Mouse (Mus musculus): ENCODE data around the gene Cxcr4. TPM values are rescaled to one million over a fixed set of nuclear protein-coding genes. Genes with fewer than 3 reads are reported as not detected.
A peak's percentile ranks its signal among the peaks of the same experiment; 100 is the strongest.
"Not testable (repeated sequence)": the region's sequence is repeated elsewhere in the genome, so short reads cannot be mapped to it uniquely, and the experiment has no call there.

Gene Cxcr4
- total RNA-seq, 1 experiment from 2014 or later = 110 TPM

DNA sequence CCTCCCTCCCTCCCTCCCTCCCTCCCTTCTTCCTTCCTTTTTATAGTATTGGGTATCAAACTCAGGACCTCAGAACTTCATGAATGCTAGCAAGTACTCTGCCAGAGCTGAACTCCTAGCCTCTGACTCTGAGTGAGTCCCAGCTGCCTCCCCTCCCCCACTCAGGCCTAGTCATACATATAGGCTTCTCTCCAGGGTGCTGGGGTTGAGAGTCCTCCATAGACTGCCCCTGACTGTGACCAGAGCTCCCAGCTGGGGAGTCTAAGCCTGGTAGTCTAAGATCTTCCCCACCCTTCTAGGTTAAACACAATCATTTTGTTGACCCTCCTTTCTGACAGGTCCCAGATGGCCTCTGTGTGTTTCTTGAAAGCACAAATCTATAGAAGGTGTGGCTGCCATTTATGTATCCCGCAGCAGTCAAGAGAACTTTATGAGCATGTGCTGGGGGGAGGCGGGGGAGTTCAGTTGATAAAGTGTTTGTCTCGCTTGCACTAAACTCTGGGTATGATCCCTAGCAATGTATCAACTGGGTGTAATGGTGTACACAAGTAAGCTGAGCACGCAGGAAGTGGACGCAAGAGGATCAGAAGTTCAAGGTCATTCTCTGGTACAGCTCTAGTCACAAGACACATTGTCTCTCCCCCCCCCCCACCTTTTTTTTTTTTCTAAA, 10.1 kb upstream of the Cxcr4 start:
- no peak for ATAC-seq (replicated peaks; ENCODE audit: low read depth, poor library complexity, severe bottlenecking)

DNA sequence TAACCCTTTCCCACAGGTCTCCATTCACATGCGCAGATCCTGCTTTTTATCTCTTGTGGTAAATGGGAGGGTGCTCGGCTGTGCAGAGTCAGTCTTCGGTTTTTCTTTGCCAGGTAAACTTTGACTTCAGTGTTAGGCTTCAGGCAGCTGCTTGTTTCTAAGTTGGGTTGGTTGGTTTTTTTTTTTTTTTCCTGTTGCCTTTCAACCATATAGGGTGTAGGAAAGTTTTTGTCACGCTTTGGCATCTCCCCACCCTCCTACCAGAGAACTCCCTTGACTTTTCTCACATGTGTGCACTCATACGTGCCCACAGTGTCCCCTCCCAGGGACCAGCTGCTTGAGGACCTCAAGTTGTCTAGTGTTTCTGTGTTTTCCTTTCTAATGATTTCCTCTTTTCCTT, 9.2 kb upstream of the Cxcr4 start:
- no peak for ATAC-seq (replicated peaks; ENCODE audit: low read depth, poor library complexity, severe bottlenecking)

- no peak for ATAC-seq (replicated peaks; ENCODE audit: low read depth, poor library complexity, severe bottlenecking)
Observed at GRCm38 (mm10) chr1:128600549-128600948, 8.5 kb upstream of the Cxcr4 start.

DNA sequence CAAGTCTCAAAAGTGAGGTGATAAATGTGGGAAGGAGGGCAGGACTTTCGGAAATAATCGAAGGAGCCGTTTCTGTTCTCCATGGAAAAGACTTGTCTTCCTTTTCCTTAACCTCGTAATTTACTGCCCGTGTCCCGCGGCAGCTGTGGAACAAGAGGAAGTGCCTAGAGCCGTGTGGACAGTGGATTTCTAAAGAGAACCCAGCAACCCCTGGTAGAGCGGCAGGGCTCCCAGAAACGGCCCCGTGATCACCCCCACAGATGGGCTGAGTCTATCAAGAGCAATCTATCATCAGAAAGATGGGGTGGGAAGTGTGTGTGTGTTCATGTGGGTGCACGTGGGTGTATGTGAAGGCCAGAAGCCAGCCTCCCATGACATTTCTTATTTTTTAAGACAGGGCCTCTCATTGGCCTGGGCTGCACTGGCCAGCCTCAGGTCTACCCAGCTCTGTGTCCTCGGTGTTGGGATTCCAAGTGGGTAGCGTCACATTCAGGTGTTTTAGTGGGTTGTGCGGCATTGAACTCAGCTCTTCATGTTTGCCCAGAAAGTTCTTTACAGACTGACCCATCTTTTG, 5.2 kb upstream of the Cxcr4 start:
- 0 out of 2 replicates have a peak, but pooled peaks have one; percentile 17 for ATAC-seq (replicated peaks; ENCODE audit: low read depth, poor library complexity, severe bottlenecking)

DNA sequence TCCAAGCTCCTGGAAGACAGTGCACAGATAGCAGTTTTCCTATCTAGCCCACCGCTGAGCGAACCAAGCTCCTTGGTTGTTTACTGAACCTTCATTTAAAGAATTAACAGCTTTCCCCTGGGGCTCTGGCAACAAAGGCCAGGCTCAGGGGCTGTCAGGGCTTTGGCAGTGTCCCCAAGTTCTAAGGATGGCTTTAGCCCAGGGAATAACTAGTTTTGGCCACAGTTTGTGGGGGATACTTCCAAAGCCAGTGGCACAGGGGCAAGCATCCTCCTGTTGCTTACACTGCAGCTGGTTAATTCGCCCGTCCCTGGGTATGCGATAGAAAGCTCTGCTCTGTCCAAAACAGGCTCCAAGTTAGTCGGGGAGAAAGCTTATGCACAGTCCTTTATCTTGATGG, 3.4 kb upstream of the Cxcr4 start:
- ATAC-seq (replicated peaks; ENCODE audit: low read depth, poor library complexity, severe bottlenecking) = no peak

- no peak for ATAC-seq (replicated peaks; ENCODE audit: low read depth, poor library complexity, severe bottlenecking)
Observed at GRCm38 (mm10) chr1:128595105-128595420, 3.0 kb upstream of the Cxcr4 start.

- ATAC-seq (replicated peaks; ENCODE audit: low read depth, poor library complexity, severe bottlenecking) = no peak
Observed at GRCm38 (mm10) chr1:128594353-128595104, 2.4 kb upstream of the Cxcr4 start.

DNA sequence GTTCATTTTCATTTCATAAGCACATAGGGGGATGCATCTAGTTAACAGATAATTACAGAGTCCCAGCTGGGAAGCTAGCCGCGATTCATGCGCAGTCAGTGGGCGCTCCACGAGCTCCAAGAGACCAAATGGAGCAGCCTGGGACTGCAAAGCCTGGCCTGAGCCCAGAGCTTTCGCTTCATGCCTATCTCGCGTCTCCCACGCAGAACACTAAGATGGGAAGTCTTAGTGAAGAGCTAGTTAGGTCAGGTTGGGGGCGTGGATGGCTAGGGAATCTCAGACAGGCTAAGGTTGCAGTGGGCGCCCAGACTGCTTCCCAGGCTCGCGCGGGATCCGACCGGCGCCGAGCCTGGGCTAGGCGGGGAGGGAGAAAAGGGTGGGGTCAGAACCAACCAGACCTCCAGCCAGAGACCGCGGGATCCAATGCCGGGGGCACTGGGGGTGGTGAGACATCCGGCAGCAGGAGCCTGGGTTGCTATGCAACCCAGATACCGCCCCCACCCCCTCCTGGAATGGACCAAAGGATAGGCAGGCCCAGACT, 938 bp upstream of the Cxcr4 start:
- ATAC-seq (replicated peaks; ENCODE audit: low read depth, poor library complexity, severe bottlenecking) = 0 out of 2 replicates have a peak, but pooled peaks have one; percentile 10

GRCm38 (mm10) chr1:128591721-128592210, 327 bp downstream of the Cxcr4 start:
- ATAC-seq (replicated peaks; ENCODE audit: low read depth, poor library complexity, severe bottlenecking) = no peak; the same call in 1 of the 2 replicates

DNA sequence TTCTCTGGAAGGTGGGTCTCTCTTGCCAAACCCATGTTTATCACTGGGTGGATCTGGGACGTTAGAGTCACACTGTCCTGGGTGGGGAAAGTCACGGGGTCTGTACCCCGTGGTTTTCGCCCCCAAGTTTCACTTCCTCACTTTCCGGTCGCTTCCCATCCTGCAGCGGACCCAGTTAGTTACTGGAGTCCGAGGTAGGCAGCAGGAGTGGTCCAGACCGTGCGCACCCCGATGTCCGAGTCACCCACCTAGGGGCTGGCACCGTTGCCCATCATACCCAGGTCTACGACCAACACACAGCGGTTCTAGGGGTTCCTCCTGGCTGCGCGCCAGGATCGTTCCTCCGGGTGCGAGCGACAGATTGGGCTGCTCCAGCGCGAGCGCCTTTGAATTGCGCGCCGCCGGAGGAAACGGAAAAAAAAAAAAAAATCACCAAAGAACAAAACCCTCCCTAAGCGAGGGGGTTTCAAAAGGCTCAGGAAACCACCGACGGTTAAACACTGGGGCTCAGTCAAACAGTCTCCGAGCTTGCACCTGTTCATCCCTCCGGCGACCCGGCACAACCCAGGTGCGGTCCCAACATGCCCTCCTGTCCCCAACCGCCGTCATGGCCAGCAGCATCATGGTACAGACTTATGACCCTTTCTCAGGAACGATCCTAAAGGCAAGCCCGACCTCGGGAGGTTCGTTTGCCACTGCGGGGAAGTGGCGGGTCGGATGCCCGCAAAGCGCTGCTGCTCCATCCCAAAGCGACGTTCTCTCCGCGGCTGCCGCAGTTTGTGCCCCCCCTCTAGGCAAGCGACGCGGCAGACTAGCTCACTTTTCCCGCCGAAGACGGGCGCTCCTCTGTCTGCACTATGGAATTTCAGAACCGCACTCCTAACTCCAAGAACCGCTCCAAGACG, 1.0 kb downstream of the Cxcr4 start:
- peak; percentile 36 for ATAC-seq (replicated peaks; ENCODE audit: low read depth, poor library complexity, severe bottlenecking)

DNA sequence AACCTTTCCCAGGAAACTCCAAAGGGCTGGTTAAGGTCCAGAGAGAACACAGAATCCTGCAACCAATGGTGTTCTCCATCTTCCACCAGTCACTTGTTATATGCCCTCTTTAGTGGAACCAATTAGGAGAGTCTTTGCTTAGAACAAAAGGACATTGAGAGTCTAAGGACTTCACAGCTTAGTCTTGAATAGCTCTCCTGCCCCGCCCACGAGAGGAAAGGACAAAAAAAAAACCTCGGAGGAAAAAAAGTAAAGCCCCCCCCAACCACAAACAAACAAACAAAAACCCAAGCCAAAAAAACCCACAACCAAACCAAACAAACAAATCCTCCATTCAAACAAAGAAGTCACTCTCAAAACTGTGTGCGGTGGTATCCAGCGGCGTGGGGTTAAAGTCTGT, 2.1 kb downstream of the Cxcr4 start:
- no peak for ATAC-seq (replicated peaks; ENCODE audit: low read depth, poor library complexity, severe bottlenecking)

GRCm38 (mm10) chr1:128589488-128589887, 2.6 kb downstream of the Cxcr4 start:
- no peak for ATAC-seq (replicated peaks; ENCODE audit: low read depth, poor library complexity, severe bottlenecking)

DNA sequence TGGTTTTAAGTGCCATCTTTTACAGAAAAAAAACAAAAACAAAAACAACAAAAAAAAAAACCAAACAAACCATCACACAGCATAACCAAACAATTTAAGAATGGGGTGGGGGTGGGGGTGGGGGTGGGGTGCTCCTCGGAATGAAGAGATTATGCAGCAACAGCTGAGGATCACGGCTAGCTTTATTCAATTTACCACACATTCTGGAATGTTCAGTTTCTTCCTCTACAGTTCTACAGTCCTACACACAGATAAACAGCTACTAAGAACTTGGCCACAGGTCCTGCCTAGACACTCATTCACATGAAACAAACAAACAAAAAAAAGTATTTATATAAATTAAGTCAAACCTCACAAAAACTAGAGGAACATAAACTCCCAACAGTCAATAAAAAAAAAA, 3.8 kb downstream of the Cxcr4 start:
- ATAC-seq (replicated peaks; ENCODE audit: low read depth, poor library complexity, severe bottlenecking) = no peak

- ATAC-seq (replicated peaks; ENCODE audit: low read depth, poor library complexity, severe bottlenecking) = no peak
Observed at GRCm38 (mm10) chr1:128586928-128587780, 4.9 kb downstream of the Cxcr4 start.

GRCm38 (mm10) chr1:128586162-128586927, 5.7 kb downstream of the Cxcr4 start:
- ATAC-seq (replicated peaks; ENCODE audit: low read depth, poor library complexity, severe bottlenecking) = no peak

GRCm38 (mm10) chr1:128585396-128586161, 6.5 kb downstream of the Cxcr4 start:
- no peak for ATAC-seq (replicated peaks; ENCODE audit: low read depth, poor library complexity, severe bottlenecking)

DNA sequence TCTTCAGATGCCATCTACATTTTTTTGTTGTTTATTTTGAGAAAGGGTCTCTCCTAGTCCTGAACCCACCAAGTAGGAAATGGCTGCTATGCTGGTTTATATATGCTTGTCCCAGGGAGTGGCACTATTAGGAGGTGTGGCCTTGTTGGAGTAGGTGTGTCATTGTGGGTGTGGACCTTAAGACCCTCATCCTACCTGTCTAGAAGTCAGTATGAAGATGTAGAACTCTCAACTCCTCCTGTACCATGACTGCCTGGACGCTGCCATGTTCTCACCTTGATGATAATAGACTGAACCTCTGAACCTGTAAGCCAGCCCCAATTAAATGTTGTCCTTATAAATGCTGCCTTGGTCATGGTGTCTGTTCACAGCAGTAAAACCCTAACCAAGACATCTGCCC, 7.4 kb downstream of the Cxcr4 start:
- ATAC-seq (replicated peaks; ENCODE audit: low read depth, poor library complexity, severe bottlenecking) = not testable (repeated sequence)
